Mouse (Mus musculus): ENCODE data around the gene Gpr142. TPM values are rescaled to one million over a fixed set of nuclear protein-coding genes. Genes with fewer than 3 reads are reported as not detected.

Gpr142 gene
- polyA plus RNA-seq, 1 experiment from 2014 or later, result not detected

- no peaks in the 10 kb centered on the region for H3K27me3 ChIP-seq (replicated peaks; ENCODE audit: control insufficient read depth, insufficient read depth, low read length)
- H3K4me2 ChIP-seq (ENCODE audit: low read length), result no peak overlapping the region
- WGBS, result 68% methylated on average over 2 of the region's 2 CpGs
- ATAC-seq (replicated peaks; ENCODE audit: low FRiP score, low TSS enrichment, low read depth) (no peak), DNase-seq (ENCODE audit: low spot score) (no peak)
- no peak overlapping the region for H3K27ac ChIP-seq (ENCODE audit: low read depth)
- peaks cover 14% of the 10 kb centered on the region; the same call in 1 of the 2 replicates for H3K4me1 ChIP-seq (replicated peaks; ENCODE audit: control insufficient read depth, insufficient read depth, low read length)
- no peak overlapping the region for H3K4me3 ChIP-seq (ENCODE audit: low read depth, low read length)
- H3K9ac ChIP-seq (ENCODE audit: low read length), result no peak overlapping the region
- H3K9me3 ChIP-seq (ENCODE audit: control insufficient read depth, low read length), result peaks cover under 1% of the 10 kb centered on the region; the same call in 1 of the 2 replicates
- no peaks in the 10 kb centered on the region for H3K36me3 ChIP-seq (ENCODE audit: control insufficient read depth, insufficient read depth, low read length)
These were observed 8.3 kb downstream of the Gpr142 start for GRCm38 (mm10) chr11:114807025-114807424.

- ATAC-seq (replicated peaks; ENCODE audit: low FRiP score, low TSS enrichment, low read depth), result peak; percentile 24
These were observed 9.1 kb downstream of the Gpr142 start for GRCm38 (mm10) chr11:114807686-114808427.

GRCm38 (mm10) chr11:114809371-114809770, 10.6 kb downstream of the Gpr142 start:
- ATAC-seq (replicated peaks; ENCODE audit: low FRiP score, low TSS enrichment, low read depth) (no peak), DNase-seq (ENCODE audit: low spot score) (no peak)
- no peak overlapping the region for H3K4me2 ChIP-seq (ENCODE audit: low read length)
- H3K9ac ChIP-seq (ENCODE audit: low read length), result no peak overlapping the region
- 0 out of 2 replicates have a peak, but pooled peaks cover 10% of the 10 kb centered on the region for H3K4me1 ChIP-seq (replicated peaks; ENCODE audit: control insufficient read depth, insufficient read depth, low read length)
- H3K9me3 ChIP-seq (ENCODE audit: control insufficient read depth, low read length), result no peaks in the 10 kb centered on the region
- 81% methylated on average over 1 of the region's 1 CpGs for WGBS
- no peaks in the 10 kb centered on the region for H3K36me3 ChIP-seq (ENCODE audit: control insufficient read depth, insufficient read depth, low read length)
- no peaks in the 10 kb centered on the region for H3K27me3 ChIP-seq (replicated peaks; ENCODE audit: control insufficient read depth, insufficient read depth, low read length)
- H3K27ac ChIP-seq (ENCODE audit: low read depth), result no peak overlapping the region
- no peak overlapping the region for H3K4me3 ChIP-seq (ENCODE audit: low read depth, low read length)

More at GRCm38 (mm10) chr11:114807686-114808427, 9.1 kb downstream of the Gpr142 start:
- peaks cover 14% of the 10 kb centered on the region; the same call in 1 of the 2 replicates for H3K4me1 ChIP-seq (replicated peaks; ENCODE audit: control insufficient read depth, insufficient read depth, low read length)
- H3K9me3 ChIP-seq (ENCODE audit: control insufficient read depth, low read length), result no peaks in the 10 kb centered on the region
- no peak overlapping the region for H3K4me2 ChIP-seq (ENCODE audit: low read length)
- no peaks in the 10 kb centered on the region for H3K36me3 ChIP-seq (ENCODE audit: control insufficient read depth, insufficient read depth, low read length)
- WGBS, result 32% methylated on average over 14 of the region's 14 CpGs
- H3K9ac ChIP-seq (ENCODE audit: low read length), result no peak overlapping the region
- no peak for DNase-seq (ENCODE audit: low spot score)
- no peak overlapping the region for H3K27ac ChIP-seq (ENCODE audit: low read depth)
- no peak overlapping the region for H3K4me3 ChIP-seq (ENCODE audit: low read depth, low read length)
- no peaks in the 10 kb centered on the region for H3K27me3 ChIP-seq (replicated peaks; ENCODE audit: control insufficient read depth, insufficient read depth, low read length)

- no peaks in the 10 kb centered on the region for H3K36me3 ChIP-seq (ENCODE audit: control insufficient read depth, insufficient read depth, low read length)
- no peak overlapping the region for H3K27ac ChIP-seq (ENCODE audit: low read depth)
- H3K4me3 ChIP-seq (ENCODE audit: low read depth, low read length), result no peak overlapping the region
- ATAC-seq (replicated peaks; ENCODE audit: low FRiP score, low TSS enrichment, low read depth) (no peak), DNase-seq (ENCODE audit: low spot score) (no peak)
- no peak overlapping the region for H3K4me2 ChIP-seq (ENCODE audit: low read length)
- WGBS, result 23% methylated on average over 4 of the region's 4 CpGs
- no peaks in the 10 kb centered on the region for H3K27me3 ChIP-seq (replicated peaks; ENCODE audit: control insufficient read depth, insufficient read depth, low read length)
- no peak overlapping the region for H3K9ac ChIP-seq (ENCODE audit: low read length)
- H3K9me3 ChIP-seq (ENCODE audit: control insufficient read depth, low read length), result no peaks in the 10 kb centered on the region
- 0 out of 2 replicates have a peak, but pooled peaks cover 13% of the 10 kb centered on the region for H3K4me1 ChIP-seq (replicated peaks; ENCODE audit: control insufficient read depth, insufficient read depth, low read length)
These were observed 11.6 kb downstream of the Gpr142 start for GRCm38 (mm10) chr11:114810344-114810743.

- no peak overlapping the region for H3K27ac ChIP-seq (ENCODE audit: low read depth)
- H3K27me3 ChIP-seq (replicated peaks; ENCODE audit: control insufficient read depth, insufficient read depth, low read length), result no peaks in the 10 kb centered on the region
- 0 out of 2 replicates have a peak, but pooled peaks cover 8% of the 10 kb centered on the region for H3K4me1 ChIP-seq (replicated peaks; ENCODE audit: control insufficient read depth, insufficient read depth, low read length)
- H3K4me3 ChIP-seq (ENCODE audit: low read depth, low read length), result no peak overlapping the region
- ATAC-seq (replicated peaks; ENCODE audit: low FRiP score, low TSS enrichment, low read depth) (peak; percentile 51), DNase-seq (ENCODE audit: low spot score) (peak; percentile 99)
- H3K4me2 ChIP-seq (ENCODE audit: low read length), result no peak overlapping the region
- 16% methylated on average over 6 of the region's 6 CpGs for WGBS
- no peaks in the 10 kb centered on the region for H3K36me3 ChIP-seq (ENCODE audit: control insufficient read depth, insufficient read depth, low read length)
- no peaks in the 10 kb centered on the region for H3K9me3 ChIP-seq (ENCODE audit: control insufficient read depth, low read length)
- H3K9ac ChIP-seq (ENCODE audit: low read length), result no peak overlapping the region
These were observed 14.1 kb downstream of the Gpr142 start for GRCm38 (mm10) chr11:114812731-114813240.

- no peak overlapping the region for H3K4me3 ChIP-seq (ENCODE audit: low read depth, low read length)
- WGBS, result 64% methylated on average over 11 of the region's 11 CpGs
- no peak overlapping the region for H3K4me2 ChIP-seq (ENCODE audit: low read length)
- DNase-seq (ENCODE audit: low spot score), result no peak
- no peak for ATAC-seq (replicated peaks; ENCODE audit: low FRiP score, low TSS enrichment, low read depth)
- no peaks in the 10 kb centered on the region for H3K27me3 ChIP-seq (replicated peaks; ENCODE audit: control insufficient read depth, insufficient read depth, low read length)
- no peaks in the 10 kb centered on the region for H3K9me3 ChIP-seq (ENCODE audit: control insufficient read depth, low read length)
- no peak overlapping the region for H3K27ac ChIP-seq (ENCODE audit: low read depth)
- H3K4me1 ChIP-seq (replicated peaks; ENCODE audit: control insufficient read depth, insufficient read depth, low read length), result 0 out of 2 replicates have a peak, but pooled peaks cover 4% of the 10 kb centered on the region
- no peak overlapping the region for H3K9ac ChIP-seq (ENCODE audit: low read length)
- no peaks in the 10 kb centered on the region for H3K36me3 ChIP-seq (ENCODE audit: control insufficient read depth, insufficient read depth, low read length)
These were observed 16.3 kb downstream of the Gpr142 start for GRCm38 (mm10) chr11:114814873-114815592.

GRCm38 (mm10) chr11:114816934-114817333, 18.2 kb downstream of the Gpr142 start:
- H3K27me3 ChIP-seq (replicated peaks; ENCODE audit: control insufficient read depth, insufficient read depth, low read length), result no peaks in the 10 kb centered on the region
- DNase-seq (ENCODE audit: low spot score) (no peak), ATAC-seq (replicated peaks; ENCODE audit: low FRiP score, low TSS enrichment, low read depth) (no peak)
- no peaks in the 10 kb centered on the region for H3K9me3 ChIP-seq (ENCODE audit: control insufficient read depth, low read length)
- no peak overlapping the region for H3K4me3 ChIP-seq (ENCODE audit: low read depth, low read length)
- no peak overlapping the region for H3K4me2 ChIP-seq (ENCODE audit: low read length)
- 0 out of 2 replicates have a peak, but pooled peaks cover 4% of the 10 kb centered on the region for H3K4me1 ChIP-seq (replicated peaks; ENCODE audit: control insufficient read depth, insufficient read depth, low read length)
- no peaks in the 10 kb centered on the region for H3K36me3 ChIP-seq (ENCODE audit: control insufficient read depth, insufficient read depth, low read length)
- 88% methylated on average over 4 of the region's 4 CpGs for WGBS
- H3K27ac ChIP-seq (ENCODE audit: low read depth), result no peak overlapping the region
- no peak overlapping the region for H3K9ac ChIP-seq (ENCODE audit: low read length)

- DNase-seq (ENCODE audit: low spot score) (no peak), ATAC-seq (replicated peaks; ENCODE audit: low FRiP score, low TSS enrichment, low read depth) (no peak)
- Histone ChIP-seq H3K4me2 (ENCODE audit: low read length) (no peak overlapping the region), H3K4me3 (ENCODE audit: low read depth, low read length) (no peak overlapping the region), H3K9ac (ENCODE audit: low read length) (no peak overlapping the region), H3K36me3 (ENCODE audit: control insufficient read depth, insufficient read depth, low read length) (no peaks in the 10 kb centered on the region), H3K27me3 (replicated peaks; ENCODE audit: control insufficient read depth, insufficient read depth, low read length) (no peaks in the 10 kb centered on the region), H3K9me3 (ENCODE audit: control insufficient read depth, low read length) (no peaks in the 10 kb centered on the region), H3K27ac (ENCODE audit: low read depth) (no peak overlapping the region), H3K4me1 (replicated peaks; ENCODE audit: control insufficient read depth, insufficient read depth, low read length) (peaks cover 12% of the 10 kb centered on the region)
- 89% methylated on average over 7 of the region's 7 CpGs for WGBS
These were observed 19.5 kb downstream of the Gpr142 start for GRCm38 (mm10) chr11:114818185-114818584.

Measured in intestine, embryonic 14.5 days (tissue).